Mouse (Mus musculus) brown adipose tissue, adult 24 weeks (tissue): ENCODE results near the gene Ddi2. TPM values are rescaled to one million over a fixed set of nuclear protein-coding genes. Genes with fewer than 3 reads are reported as not detected.

Experiments
- H3K27ac ChIP-seq: fragments of 200-500 bp; replicated peaks from 2 replicates; pipeline ENCODE4 v1.5.1; 2012; ENCODE audit warnings: low read depth, mild to moderate bottlenecking, low read length
- H3K4me1 ChIP-seq: fragments of 200-500 bp; 2 replicates; pipeline ENCODE4 v1.6.1; 2012; ENCODE audit warnings: low read length, mixed read lengths; ENCODE audit not compliant: control insufficient read depth, insufficient read depth, insufficient read length
- H3K4me3 ChIP-seq: fragments of 200-500 bp; 2 replicates; pipeline ENCODE4 v1.5.1; 2012; ENCODE audit warnings: low read depth, mild to moderate bottlenecking, low read length, moderate library complexity; ENCODE audit not compliant: insufficient read depth
- polyA plus RNA-seq: library from polyadenylated mRNA; stranded (reverse); fragments of >200 nt; gene quantifications from 2 replicates; pipeline ENCODE4 v1.2.4, GENCODE M21; 2012; ENCODE audit not compliant: missing spikeins, insufficient read depth, insufficient read length

Gene Ddi2
- polyA plus RNA-seq, 1 experiment, result 9.4 TPM

GRCm38 (mm10) chr4:141641961-141642811, 81.0 kb downstream of the Ddi2 start:
- Histone ChIP-seq H3K27ac (peak overlapping the region; percentile 29; the same call in 1 of the 2 replicates), H3K4me1 (peaks cover 12% of the 10 kb centered on the region), H3K4me3 (no peak overlapping the region)

GRCm38 (mm10) chr4:141641353-141641771, 81.9 kb downstream of the Ddi2 start:
- H3K4me1 ChIP-seq, result peaks cover 12% of the 10 kb centered on the region
- peak overlapping the region; percentile 29 for H3K27ac ChIP-seq
- H3K4me3 ChIP-seq, result no peak overlapping the region

- Histone ChIP-seq H3K4me1 (peaks cover 12% of the 10 kb centered on the region), H3K27ac (no peak overlapping the region), H3K4me3 (no peak overlapping the region)
These were observed 83.7 kb downstream of the Ddi2 start for GRCm38 (mm10) chr4:141639474-141639873.

GRCm38 (mm10) chr4:141636693-141637092, 86.5 kb downstream of the Ddi2 start:
- H3K27ac ChIP-seq, result no peak overlapping the region
- H3K4me3 ChIP-seq, result no peak overlapping the region
- H3K4me1 ChIP-seq, result peaks cover 3% of the 10 kb centered on the region; the same call in 1 of the 2 replicates

GRCm38 (mm10) chr4:141635991-141636390, 87.2 kb downstream of the Ddi2 start:
- Histone ChIP-seq H3K4me3 (no peak overlapping the region), H3K4me1 (no peaks in the 10 kb centered on the region), H3K27ac (no peak overlapping the region)

- no peak overlapping the region for H3K27ac ChIP-seq
- no peak overlapping the region for H3K4me3 ChIP-seq
- no peaks in the 10 kb centered on the region for H3K4me1 ChIP-seq
These were observed 90.9 kb downstream of the Ddi2 start for GRCm38 (mm10) chr4:141632111-141632873.

GRCm38 (mm10) chr4:141631250-141631649, 92.0 kb downstream of the Ddi2 start:
- Histone ChIP-seq H3K27ac (no peak overlapping the region), H3K4me3 (no peak overlapping the region), H3K4me1 (no peaks in the 10 kb centered on the region)

GRCm38 (mm10) chr4:141630021-141630420, 93.2 kb downstream of the Ddi2 start:
- Histone ChIP-seq H3K27ac (no peak overlapping the region), H3K4me1 (no peaks in the 10 kb centered on the region), H3K4me3 (no peak overlapping the region)

- Histone ChIP-seq H3K27ac (no peak overlapping the region), H3K4me1 (peaks cover 3% of the 10 kb centered on the region; the same call in 1 of the 2 replicates), H3K4me3 (no peak overlapping the region)
These were observed 94.6 kb downstream of the Ddi2 start for GRCm38 (mm10) chr4:141628661-141629060.

Other genes starting within 250 kb of the Ddi2 start
- 9.5 and 15.2 TPM in 2 replicates for gene Spen, start 184.8 kb downstream of the Ddi2 start, polyA plus RNA-seq
- gene Fblim1, start 117.3 kb downstream of the Ddi2 start, polyA plus RNA-seq, result 2.1 and 3.6 TPM in 2 replicates
- 1.1 TPM in 1 of 2 replicates, not detected in the other for gene Tmem82, start 104.8 kb downstream of the Ddi2 start, polyA plus RNA-seq
- 4.5 and 12.7 TPM in 2 replicates for gene Slc25a34, start 99.6 kb downstream of the Ddi2 start, polyA plus RNA-seq
- gene Plekhm2, start 58.5 kb downstream of the Ddi2 start, polyA plus RNA-seq, result 8.8 and 12.9 TPM in 2 replicates
- 3.0 TPM in 1 of 2 replicates, not detected in the other for gene Rsc1a1, start 37.8 kb downstream of the Ddi2 start, polyA plus RNA-seq
- not detected in 2 replicates for gene Agmat, start 23.3 kb upstream of the Ddi2 start, polyA plus RNA-seq
- gene Dnajc16, start 67.5 kb upstream of the Ddi2 start, polyA plus RNA-seq, result 4.7 and 6.4 TPM in 2 replicates
- gene Casp9, start 70.2 kb upstream of the Ddi2 start, polyA plus RNA-seq, result 6.1 and 7.7 TPM in 2 replicates
- not detected in 2 replicates for gene Cela2a, start 102.7 kb upstream of the Ddi2 start, polyA plus RNA-seq
- not detected in 2 replicates for gene Ctrc, start 122.9 kb upstream of the Ddi2 start, polyA plus RNA-seq
- gene Efhd2, start 151.5 kb upstream of the Ddi2 start, polyA plus RNA-seq, result 11.7 and 12.9 TPM in 2 replicates